Mouse (Mus musculus) embryonic fibroblast, embryonic 13.5 days (primary cell): Measurements from ENCODE around the gene Mtf1.

Source experiments
- CTCF ChIP-seq: IDR thresholded peaks from 2 replicates; pipeline ENCODE4 v1.5.1; 2011; ENCODE audit warnings: mild to moderate bottlenecking, control low read depth, low read length, moderate library complexity, borderline replicate concordance; ENCODE audit not compliant: insufficient read depth
- POLR2A ChIP-seq: IDR thresholded peaks from 2 replicates; pipeline ENCODE4 v1.6.1; 2011; ENCODE audit warnings: low read depth, mild to moderate bottlenecking, control low read depth, low read length, moderate library complexity

GRCm38 (mm10) chr4:124773995-124774394, 27.9 kb upstream of the Mtf1 start:
- no peak for TF ChIP-seq CTCF
- no peak for TF ChIP-seq POLR2A
